Mouse (Mus musculus) urinary bladder, adult 2 months (tissue): ENCODE results near the gene Dnajc22. TPM values are rescaled to one million over a fixed set of nuclear protein-coding genes. Genes with fewer than 3 reads are reported as not detected.

Experiments
- DNase-seq: peaks from one replicate; pipeline ENCODE4 v3.0.0; 2022; ENCODE audit warnings: low spot score
- polyA plus RNA-seq: library from polyadenylated mRNA; depleted of rRNA; stranded (reverse); fragments of >200 nt; gene quantifications from 2 replicates; pipeline ENCODE4 v1.2.3, GENCODE M21; 2012

The Dnajc22 gene
- polyA plus RNA-seq, 1 experiment = 0.10 TPM

DNA sequence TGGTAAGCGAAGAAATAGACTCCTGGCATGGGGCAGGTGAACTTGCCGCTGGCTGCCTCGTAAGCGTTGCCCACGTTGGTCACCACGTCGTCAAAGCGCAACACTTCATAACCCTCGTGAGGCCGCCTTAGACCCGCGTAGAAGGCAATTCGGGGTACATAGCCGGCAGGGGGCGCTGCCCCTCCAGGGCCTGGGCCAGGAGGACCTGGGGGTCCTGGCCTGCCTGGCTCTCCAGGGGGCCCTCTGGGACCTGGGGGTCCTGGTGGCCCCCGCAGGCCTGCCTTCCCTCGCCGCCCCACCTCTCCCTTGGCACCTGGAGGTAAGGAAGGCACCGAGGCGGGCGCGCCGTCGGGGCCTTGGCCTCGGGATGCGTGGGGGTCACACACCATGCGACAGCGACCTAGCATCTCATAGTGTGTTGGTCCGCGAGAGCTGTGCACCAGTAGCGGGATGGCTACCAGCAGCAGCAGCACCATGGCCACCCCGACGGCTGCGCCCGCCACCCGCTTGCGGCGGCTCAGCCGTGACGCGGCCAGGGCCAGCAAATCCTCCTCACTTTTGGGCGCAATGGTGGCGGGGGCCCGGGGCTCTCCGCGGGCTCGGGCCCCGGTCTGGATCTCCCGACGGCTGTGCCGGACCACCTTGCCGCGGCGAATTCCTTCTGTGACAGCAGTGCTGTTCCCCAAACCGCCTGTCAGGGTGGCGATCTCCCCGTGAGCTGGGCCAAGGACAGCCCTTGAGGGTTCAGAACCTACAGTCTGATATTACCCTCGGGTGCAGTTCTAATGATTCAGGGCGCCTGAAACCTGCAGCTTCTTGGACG, 5.5 kb upstream of the Dnajc22 start, which contains the start of gene C1ql4:
Gene C1ql4, minus strand, starts transcription at position 565 of the 823 bp plus-strand sequence.
- DNase-seq = no peak

DNA sequence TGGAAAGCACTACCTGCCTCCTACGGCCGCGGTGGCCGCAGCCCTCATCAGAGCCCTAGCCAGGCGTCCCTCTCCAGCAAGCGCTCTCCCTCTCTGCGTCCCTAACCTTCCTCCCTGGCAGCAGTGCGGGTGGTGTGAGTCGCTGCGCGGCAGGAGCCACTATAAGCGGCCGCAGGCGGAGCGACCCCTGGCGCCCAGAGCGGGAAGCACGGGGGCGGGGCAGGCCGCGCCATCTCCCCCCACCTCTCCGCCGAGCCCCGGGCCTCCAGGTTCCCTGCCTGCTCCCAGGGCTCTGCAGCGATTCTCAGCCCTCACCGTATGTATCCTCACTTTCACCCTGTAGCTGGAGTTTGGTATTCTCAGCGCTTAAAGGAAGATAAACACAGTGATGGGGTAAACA, 4.7 kb upstream of the Dnajc22 start:
- DNase-seq = peak; percentile 60

DNA sequence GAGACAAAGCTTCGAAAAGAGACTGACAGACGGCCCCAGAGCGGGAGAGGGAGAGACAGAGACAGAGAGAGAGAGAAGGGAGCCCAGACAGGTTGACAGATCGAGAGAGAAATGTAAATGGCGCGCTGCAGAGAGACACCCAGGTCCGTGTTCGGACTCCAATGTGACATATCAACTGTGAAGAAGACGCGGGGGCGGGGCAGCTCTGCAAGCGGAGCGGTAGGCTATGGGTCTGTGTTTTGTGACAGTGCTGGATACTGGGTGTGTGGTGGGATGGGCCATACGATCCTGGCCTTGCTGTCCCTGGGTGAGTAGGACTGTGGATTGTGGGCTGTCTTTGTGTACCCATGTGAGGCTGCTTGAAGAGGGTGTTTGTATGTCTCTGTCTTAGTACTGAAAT, 3.9 kb upstream of the Dnajc22 start:
- DNase-seq = no peak

DNA sequence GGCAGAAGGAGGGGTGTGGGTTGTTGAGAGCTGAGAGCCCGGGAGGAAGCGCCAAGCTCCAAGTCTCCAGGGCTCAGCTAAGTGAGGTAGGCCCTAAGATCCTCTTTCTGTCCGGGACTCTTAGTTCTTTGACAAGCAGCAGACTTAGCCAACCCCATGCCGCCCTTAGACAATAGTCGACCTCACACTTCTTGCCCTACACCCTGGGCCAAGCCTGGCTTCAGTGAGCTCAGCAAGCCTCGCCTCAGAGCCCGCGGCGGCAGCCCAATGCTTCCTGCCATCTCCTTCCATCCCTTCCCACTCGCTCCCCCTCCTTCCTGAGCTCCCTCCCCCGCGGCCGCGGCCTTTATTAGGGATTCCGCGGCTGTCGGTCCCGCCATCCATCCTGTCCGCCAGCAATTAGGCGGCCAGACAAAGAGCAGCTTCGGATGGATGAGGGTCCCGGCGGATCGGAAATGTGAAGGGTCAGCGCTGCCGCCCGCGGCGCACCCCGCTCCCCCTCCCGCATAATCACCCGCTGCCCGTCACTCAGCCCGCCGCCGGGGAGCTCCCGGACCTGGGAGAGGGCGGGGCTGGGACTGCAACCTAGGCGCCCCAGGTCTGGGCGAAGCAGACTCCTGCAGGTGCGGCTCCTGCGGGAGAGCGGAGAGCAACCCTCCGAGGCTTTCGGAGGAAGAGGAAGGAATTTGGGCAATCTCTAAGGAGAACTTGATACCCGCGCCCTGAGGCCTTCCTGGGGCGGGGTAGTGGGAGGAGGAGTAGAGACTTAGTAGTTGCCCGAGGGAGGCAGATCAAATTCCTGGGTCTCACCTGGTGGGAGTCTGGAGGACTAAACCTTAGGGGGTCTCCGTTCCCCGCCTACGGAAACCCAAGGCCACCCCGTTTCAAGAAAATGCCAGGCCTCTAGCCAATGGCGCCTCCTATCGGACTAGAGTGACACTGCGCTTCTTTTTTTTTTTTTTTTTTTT, 605 bp downstream of the Dnajc22 start:
- no peak for DNase-seq

DNA sequence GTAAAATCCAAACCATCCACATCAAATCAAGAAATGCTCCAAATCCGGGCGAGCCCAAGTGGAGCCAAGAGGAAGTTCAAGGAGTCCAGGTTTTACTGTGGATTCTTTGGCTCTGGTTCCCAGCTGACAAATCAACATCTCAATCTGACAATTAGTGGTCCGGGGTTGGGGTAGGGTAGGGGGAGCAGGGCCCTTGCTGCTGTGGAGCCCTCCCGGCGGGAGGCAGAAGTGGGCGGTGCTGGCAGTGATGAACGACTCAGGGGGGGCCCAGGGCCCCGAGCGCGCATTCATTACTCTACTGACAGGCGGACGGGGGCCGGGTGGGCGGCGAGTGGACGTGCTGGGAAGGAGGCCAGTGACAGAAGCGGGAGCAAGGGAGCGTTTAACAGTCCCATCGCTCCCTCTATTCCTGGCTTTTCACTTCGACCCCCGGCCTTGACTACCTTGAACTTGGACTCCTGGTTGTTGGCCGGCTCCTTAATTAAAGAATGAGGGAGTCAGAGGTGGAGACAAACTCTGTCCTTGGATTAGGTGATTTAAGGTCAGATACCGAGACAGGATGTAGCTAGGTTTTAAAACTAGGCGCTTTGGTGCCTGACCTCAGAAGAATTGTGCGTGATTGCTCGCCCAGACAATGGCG, 1.8 kb downstream of the Dnajc22 start:
- no peak for DNase-seq

DNA sequence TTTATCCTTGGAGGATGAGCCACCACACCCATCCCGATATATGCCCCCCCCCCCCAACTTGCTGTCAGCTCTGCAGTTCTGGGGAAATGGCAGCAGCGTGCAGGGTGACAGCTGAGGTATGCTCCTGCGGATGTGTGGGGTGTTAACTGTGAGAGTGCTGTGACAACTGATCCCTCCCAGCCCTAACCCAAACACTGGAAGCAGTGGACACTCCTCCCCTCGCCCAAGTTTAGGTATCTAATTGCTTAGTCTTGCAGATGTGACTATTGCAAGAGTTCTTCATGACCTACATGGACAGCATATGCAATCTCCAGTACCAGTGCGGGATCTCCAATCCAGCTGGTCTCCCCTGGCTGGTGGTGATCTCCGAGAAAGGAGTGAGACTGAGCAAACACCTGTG, 2.4 kb downstream of the Dnajc22 start:
- DNase-seq = no peak

DNA sequence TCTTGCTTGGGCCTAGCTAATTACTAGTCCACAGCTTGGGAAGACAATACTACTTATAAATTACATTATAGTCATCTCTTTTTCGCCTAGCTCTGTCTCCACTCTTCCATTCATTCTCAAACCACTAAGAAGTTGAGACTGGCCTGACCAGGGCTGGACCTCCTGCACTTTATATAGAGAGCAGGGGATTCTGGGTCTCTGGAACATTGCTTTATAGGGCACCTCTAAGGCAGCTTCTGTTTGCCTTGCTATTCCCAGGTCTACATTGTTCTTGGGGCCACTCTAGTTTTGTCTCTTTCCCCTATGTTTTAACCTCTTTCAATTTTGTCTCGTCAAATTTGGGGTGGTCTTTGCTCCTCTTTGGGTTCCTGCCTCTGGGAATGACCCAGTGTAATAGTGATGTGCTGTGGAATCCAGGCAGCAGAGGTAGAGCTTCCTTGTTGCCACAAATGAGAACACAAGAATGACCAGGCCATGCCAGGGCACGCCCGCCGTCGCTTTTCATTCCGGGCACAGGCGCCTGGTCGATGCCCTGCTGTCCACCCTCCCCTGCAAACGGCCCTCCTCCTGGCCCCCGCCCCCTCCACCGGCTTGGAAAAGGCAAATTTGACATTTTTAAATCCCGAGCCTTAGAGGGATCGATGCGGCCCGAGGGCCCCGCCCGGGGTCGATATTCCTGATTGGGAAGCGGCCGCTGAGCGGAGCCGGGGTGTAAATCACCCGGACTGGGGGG, 3.3 kb downstream of the Dnajc22 start:
- no peak for DNase-seq

DNA sequence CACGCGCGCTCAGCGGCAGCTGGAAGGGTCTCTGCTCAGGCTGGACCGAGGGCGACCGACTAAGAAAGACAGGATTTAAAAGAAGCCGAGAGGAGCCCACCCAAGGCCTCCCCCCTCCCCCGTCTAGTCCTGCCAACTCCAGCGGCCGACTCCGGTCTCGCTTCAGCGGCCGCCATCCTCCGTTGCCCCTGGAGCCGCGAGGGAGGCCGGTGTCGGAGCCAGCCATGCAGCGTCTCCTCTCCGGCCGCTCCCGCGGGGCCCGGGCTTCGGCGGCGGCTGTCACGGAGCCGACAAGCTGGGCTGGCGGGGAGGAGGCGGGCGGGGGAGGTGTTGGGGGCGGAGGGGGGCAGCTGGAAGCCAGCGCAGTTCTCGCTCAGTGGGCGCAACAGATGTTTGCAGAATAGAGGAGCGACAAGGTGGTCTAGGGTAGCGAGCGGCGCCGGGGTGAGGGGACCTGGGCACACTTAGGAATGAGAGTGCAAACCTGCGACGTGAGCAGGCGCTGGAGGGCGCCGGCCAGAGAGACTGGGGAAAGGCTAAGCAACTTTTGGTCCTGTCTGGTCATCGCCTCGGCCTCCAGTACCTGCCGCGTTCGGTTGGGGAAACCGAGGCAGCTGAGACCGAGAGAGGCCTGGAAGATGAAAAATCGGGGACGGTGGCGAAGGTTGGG, 4.0 kb downstream of the Dnajc22 start:
- DNase-seq = no peak

DNA sequence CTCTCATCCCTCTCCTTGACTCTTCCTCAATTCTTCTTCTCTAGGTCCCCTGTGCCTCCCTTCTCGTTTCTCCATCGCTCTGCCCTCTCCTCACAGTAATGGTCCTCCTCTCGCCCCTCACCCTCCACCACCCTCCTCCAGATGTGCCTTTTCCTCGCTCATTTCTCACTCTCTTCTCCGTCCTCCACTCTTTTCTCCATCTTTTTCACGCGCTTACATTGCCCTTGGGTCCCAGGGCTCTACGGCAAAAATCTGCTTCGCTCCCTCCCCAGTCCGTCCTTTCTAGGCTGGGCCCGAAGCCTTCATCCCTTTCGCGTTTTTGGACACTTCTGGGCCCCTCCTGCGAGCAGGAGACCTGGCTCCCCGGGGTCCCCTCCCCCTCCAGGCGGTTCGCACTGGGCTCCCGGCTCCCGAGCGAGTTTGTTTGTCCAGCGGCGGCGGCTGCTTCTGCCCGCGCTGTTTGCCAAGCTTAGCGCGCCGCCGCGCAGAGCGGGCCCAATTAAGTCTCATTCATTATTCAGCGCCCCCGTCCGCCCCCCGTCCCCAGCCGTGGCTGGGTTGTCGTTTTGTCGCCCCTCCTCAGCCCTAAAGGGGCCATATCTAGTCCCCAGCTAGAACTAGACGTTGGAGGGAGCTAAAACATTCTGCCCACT, 5.0 kb downstream of the Dnajc22 start:
- no peak for DNase-seq

DNA sequence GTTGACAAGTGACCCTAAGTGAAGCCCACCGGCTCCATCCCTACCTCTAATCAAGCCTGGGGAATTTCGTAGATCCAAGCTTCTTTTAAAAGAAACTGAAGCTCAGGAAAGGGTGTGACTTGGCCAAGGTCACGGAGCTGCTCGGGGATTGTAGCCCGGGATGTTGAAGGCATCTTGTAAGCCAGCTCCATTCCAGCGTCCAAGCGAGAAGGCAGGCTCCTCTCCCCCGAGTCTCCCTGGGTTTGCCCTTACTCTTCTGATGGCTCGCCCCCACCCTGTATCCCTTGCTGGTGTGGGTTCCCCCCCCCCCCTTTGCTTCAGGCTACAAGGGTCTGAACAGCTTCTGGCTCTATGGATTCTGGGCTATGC, 5.5 kb downstream of the Dnajc22 start:
- no peak for DNase-seq

DNA sequence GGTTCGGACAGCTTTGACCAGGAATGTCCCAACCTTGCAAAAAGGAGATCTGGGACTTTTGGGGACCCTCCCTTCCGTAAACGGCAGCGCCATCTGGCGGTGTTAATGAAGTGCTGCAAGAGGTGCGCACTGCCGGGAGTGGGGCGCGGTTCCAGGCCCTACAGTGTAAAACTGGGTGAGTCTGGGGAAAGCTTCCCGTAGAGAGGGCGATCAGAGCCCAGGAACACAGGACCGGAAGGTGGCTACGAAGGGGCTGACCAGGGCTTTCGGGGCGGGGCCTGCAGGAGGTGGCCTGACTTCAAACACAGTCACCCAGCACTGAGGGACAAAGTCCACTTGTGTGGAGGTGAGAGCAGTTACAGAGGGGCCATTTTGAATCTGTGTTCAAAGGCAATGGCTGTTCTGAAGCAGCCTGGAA, 6.2 kb downstream of the Dnajc22 start:
- peak; percentile 48 for DNase-seq

DNA sequence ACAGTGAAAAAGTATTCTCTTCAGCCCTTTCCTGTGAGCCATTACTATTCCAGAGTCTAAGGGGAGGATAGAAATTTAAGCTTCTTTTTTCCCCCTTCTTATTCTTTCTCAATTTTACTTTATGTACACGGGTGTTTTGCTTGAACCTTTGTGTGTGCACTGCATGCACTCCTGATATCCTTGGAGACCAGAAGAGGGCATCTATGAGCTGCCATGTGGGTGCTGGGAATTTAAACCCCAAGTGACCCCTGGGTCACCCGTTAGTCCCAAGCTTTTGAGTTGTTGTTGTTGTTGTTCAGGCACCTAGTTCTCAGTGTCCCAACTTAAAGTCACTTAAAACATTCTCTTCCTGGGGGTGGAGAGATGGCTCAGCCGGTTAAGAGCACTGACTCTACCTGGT, 7.0 kb downstream of the Dnajc22 start:
- no peak for DNase-seq

DNA sequence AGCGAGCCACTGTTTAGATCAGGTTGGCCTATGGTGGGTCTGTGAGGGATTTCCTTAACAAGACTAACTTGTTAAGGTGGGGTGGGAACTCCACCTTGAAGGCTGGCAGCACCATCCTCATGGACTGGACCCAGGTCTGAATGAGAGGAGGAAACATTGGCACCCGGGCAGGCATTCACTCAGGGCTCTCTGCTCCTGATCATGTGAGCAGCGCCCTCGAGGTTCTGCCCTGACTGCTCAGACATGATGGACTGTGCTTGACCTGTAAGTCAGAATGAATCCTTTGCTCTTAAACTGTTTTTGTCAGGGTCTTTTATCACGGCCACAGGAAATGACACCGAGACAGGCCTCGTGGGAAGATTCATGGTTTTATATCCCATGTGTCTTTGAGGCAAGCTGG, 12.3 kb downstream of the Dnajc22 start:
- no peak for DNase-seq

DNA sequence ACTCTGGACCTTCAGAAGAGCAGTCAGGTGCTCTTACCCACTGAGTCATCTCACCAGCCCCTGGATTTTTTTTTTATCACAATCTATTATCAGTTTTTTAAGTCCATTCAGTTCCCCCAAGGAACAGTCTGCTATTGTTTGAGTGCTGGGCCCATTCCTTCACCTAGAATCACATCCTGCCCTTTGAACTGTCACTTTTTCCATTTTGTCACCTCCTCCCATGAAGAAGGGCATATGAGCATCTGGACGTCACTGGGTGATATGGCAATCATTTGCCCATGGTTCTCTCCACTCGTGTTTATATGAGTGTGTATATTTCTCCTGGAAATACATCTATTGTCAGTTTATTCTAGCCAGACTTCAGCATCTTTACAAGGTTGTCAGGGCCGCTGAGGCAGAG, 14.9 kb downstream of the Dnajc22 start:
- no peak for DNase-seq

DNA sequence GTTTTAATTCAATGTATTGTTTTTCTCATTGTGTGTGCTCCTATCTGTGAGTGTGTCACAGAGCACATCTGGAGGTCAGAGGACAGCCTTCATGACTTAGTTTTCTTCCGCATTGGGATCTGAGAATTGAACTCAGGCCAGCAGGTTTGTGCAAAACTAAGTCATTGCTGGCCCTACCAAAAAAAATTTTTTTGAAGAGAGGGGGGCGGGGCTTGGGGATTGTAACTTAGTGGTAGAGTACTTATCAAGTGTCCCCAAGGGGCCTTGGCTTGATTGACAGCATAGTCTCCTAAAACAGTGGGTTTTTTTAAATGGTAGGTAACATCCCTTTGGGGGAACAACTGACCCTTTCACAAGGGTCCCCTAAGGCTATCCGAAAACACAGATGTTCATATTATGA, 18.2 kb downstream of the Dnajc22 start:
- no peak for DNase-seq

DNA sequence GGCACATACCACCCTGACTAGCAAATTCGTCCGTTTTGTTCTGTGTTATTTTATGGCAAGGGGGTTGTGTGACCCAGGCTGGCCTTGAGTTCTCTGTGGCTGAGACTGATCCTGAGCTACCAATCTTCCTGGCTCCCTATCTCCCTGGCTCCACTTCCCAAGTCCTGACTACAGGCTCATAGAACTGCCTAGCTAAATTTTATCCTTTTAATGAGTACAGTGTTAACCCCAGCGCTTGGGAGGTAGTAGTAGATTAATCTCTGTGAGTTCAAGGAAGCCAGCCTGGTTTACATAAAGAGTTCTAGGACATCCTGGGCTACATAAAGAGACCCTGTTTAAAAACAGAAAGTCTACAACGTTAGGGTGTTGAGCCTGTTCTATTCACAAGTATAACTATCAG, 18.8 kb downstream of the Dnajc22 start:
- no peak for DNase-seq

DNA sequence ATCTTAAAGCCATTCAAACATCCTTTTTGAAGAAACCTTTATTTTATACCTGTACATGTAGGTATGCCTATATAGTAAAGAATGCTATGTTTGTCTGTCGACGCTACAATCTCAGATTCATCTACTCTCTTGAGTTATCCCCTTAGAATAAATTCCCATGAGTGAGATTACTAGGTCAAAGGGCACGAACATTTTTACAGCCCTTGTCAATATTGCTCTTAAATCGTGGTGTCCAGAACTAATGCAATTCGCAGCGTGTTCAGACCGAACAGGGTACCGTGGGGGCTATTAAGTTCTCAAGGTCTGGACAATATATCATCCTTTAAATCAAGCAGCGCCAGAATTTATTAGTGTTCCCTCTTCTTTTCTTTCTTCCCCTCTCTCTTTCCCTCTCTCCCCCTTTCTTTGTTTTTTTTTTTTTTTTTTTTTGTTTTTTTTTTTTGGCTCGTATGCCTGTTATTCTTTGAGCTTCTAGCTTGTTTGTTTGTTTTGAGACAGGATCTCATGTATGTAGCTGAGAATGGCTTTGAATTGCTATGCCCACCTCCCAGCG, 19.9 kb downstream of the Dnajc22 start:
- no peak for DNase-seq

DNA sequence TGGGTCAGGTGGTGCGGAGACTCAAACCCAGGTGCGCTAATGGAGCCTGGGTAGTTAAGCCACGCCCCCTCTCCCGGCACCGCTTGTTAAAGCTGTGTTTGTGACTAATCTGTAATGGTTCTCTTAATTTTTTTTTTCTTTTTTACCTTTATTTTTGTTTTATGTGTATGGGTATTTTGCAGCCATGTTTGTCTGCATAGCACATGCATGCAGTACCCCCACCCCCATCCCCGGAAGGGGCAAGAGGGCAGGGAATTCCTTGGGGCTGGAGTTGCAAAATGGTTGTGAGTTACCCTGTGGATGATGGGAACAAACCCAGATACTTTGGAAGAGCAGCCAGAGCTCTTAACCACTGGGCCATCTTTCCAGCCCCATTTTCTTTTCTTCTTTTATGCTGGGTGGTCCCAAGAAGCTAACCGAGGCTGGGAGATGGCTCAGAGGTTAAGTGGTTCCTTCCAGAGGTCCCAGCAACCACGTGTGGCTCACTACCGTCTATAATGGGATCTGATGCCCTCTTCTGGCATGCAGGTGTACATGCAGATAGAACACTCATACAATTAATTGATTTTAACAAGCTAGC, 20.5 kb downstream of the Dnajc22 start:
- no peak for DNase-seq

DNA sequence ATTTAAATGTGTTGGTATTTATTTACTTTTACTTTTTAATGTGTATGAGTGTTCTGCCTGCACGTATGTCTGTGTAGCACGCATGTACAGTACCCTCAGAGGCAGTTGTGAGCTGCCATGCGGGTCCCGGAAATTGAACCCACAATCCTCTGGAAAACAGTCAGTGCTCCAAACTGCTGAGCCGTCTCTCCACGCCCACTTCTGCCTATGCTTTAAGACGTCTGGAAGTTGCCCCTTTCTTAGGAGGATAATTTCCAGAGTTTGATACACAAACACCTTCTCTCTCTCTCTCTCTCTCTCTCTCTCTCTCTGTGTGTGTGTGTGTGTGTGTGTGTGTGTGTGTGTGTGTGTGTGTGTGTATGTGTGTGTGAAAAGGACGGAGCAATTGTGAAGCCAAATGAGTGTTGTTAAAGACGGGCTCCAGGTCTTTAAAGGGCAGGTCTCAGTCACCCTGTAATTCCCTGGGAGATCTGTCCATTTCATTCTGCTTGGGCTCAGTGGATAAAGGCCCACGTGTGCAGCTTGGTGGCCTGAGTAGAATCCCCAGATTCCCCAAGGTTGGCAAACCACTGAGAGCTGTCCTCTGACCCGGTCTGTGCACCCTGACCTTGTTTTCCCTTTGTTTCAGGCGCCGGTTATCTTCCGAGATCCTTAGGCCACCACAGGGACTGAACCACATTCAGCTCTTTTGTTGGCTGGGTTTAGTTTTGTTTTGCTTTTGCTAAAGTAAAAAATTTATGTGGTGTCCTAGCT, 21.5 kb downstream of the Dnajc22 start:
- no peak for DNase-seq
